Mouse (Mus musculus) kidney, postnatal 0 days (tissue): Measurements from ENCODE around the gene Syne1. TPM values are rescaled to one million over a fixed set of nuclear protein-coding genes. Genes with fewer than 3 reads are reported as not detected.
A peak's percentile ranks its signal among the peaks of the same experiment; 100 is the strongest.

Source experiments
- ATAC-seq: fragments of 200-750 bp; cut with Nextera tagmentation; replicated peaks from 2 replicates; pipeline ENCODE4 v1.8.0; 2017; ENCODE audit warnings: low read depth, moderate number of reproducible peaks, moderate TSS enrichment, moderate library complexity; ENCODE audit not compliant: low FRiP score
- DNase-seq: peaks from one replicate; pipeline ENCODE4 v3.0.0-alpha.2; 2016; ENCODE audit warnings: low spot score
- H3K27ac ChIP-seq: fragments of 300-500 bp; sonication (generic); 2 replicates; pipeline ENCODE4 v1.5.1; 2014; ENCODE audit warnings: mild to moderate bottlenecking
- H3K27me3 ChIP-seq: fragments of 300-500 bp; sonication (generic); 2 replicates; pipeline ENCODE4 v1.6.1; 2014; ENCODE audit warnings: low read length, mixed read lengths; ENCODE audit not compliant: insufficient read depth
- H3K36me3 ChIP-seq: fragments of 300-500 bp; sonication (generic); 2 replicates; pipeline ENCODE4 v1.6.1; 2014; ENCODE audit warnings: low read length, mixed read lengths; ENCODE audit not compliant: insufficient read depth
- H3K4me1 ChIP-seq: fragments of 300-500 bp; sonication (generic); replicated peaks from 2 replicates; pipeline ENCODE4 v1.6.1; 2014; ENCODE audit warnings: antibody characterized with exemption, low read length, mixed read lengths; ENCODE audit not compliant: insufficient read depth
- H3K4me2 ChIP-seq: fragments of 300-500 bp; sonication (generic); 2 replicates; pipeline ENCODE4 v1.6.1; 2014; ENCODE audit warnings: mild to moderate bottlenecking, low read length, moderate library complexity, mixed read lengths
- H3K4me3 ChIP-seq: fragments of 300-500 bp; sonication (generic); replicated peaks from 2 replicates; pipeline ENCODE4 v1.5.1; 2014; ENCODE audit warnings: low read depth, low read length
- H3K9ac ChIP-seq: fragments of 300-500 bp; sonication (generic); 2 replicates; pipeline ENCODE4 v1.6.1; 2014; ENCODE audit warnings: low read depth, low read length
- H3K9me3 ChIP-seq: fragments of 300-500 bp; sonication (generic); replicated peaks from 2 replicates; pipeline ENCODE4 v1.6.1; 2016; ENCODE audit warnings: low read length, inconsistent platforms, mixed read lengths
- CTCF ChIP-seq: IDR thresholded peaks from 2 replicates; pipeline ENCODE4 v1.5.1; 2016; ENCODE audit warnings: antibody characterized with exemption, low read depth, mild to moderate bottlenecking, moderate library complexity
- WGBS: fragments of 180-500 bp; shearing (Covaris S2); extraction: QIAGEN DNeasy Blood & Tissue Kit; methylation state at CpG from one replicate; pipeline ENCODE4 v1.1.7; 2014; 5-methylcytosine and 5-hydroxymethylcytosine counted together
- polyA plus RNA-seq: library from polyadenylated mRNA; unstranded; fragments of >200 nt; fragmentation: Nextera tagmentation; extraction: Ambion mirVana; gene quantifications from 2 replicates; pipeline ENCODE4 v1.2.1, GENCODE M21; 2015

The Syne1 gene
- polyA plus RNA-seq, 1 experiment from 2014 or later = 5.2 TPM

GRCm38 (mm10) chr10:4971586-4971985 is 579.7 kb downstream of the Syne1 start:
- Histone ChIP-seq H3K27ac (no peak overlapping the region), H3K36me3 (no peaks in the 10 kb centered on the region), H3K4me2 (no peak overlapping the region), H3K9ac (no peak overlapping the region), H3K4me1 (no peaks in the 10 kb centered on the region), H3K4me3 (no peak overlapping the region), H3K9me3 (no peaks in the 10 kb centered on the region), H3K27me3 (no peaks in the 10 kb centered on the region)
- ATAC-seq = no peak
- DNase-seq = peak; percentile 5
- no peak for TF ChIP-seq CTCF

- TF ChIP-seq CTCF = no peak
- WGBS = 68% methylated on average over 7 of the region's 7 CpGs
- Histone ChIP-seq H3K4me2 (no peak overlapping the region), H3K9ac (no peak overlapping the region), H3K4me3 (no peak overlapping the region), H3K27me3 (no peaks in the 10 kb centered on the region), H3K27ac (no peak overlapping the region), H3K4me1 (no peaks in the 10 kb centered on the region), H3K36me3 (no peaks in the 10 kb centered on the region), H3K9me3 (no peaks in the 10 kb centered on the region)
- DNase-seq (peak; percentile 44), ATAC-seq (no peak)
Measured at GRCm38 (mm10) chr10:4971156-4971555, 580.1 kb downstream of the Syne1 start.

Other genes with a start within 250 kb of the Syne1 start
- gene Myct1, start 42.3 kb upstream of the Syne1 start, polyA plus RNA-seq = 12.2 and 12.4 TPM in 2 replicates
- 1.6 and 1.9 TPM in 2 replicates for gene Vip, start 87.7 kb upstream of the Syne1 start, polyA plus RNA-seq